Mouse (Mus musculus) urinary bladder, adult 2 months (tissue): ENCODE measurements around the gene Abca1. TPM values are rescaled to one million over a fixed set of nuclear protein-coding genes. Genes with fewer than 3 reads are reported as not detected.

Source experiments
- DNase-seq: peaks from one replicate; pipeline ENCODE4 v3.0.0; 2022; ENCODE audit warnings: low spot score
- polyA plus RNA-seq: library from polyadenylated mRNA; depleted of rRNA; stranded (reverse); fragments of >200 nt; gene quantifications from 2 replicates; pipeline ENCODE4 v1.2.3, GENCODE M21; 2012; rRNA removed

Gene Abca1
- 26.4 and 36.1 TPM in 2 replicates for polyA plus RNA-seq

DNA sequence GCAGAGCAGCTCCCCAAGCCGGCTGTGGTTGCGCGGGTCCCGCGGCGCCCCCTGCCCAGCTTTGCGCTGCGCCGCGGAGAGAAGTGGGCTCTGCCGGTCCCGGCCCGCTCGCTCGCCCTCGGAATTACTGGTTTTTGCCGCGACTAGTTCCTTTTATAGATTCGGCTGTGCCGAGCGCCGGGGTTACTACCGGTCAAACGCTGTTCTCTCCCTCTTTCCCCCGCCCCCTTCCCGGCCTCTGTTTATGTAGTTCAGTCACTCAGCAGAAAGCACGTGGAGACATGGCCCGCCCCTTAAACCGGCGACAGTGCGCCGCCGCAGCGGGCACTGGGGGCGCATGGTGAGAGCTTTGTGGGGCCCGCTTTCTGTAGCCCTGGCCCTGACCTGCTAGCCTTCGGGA lies at the start of gene Abca1:
Gene Abca1, minus strand, starts transcription at position 129 of the 400 bp plus-strand sequence.
- DNase-seq, result peak; percentile 86

DNA sequence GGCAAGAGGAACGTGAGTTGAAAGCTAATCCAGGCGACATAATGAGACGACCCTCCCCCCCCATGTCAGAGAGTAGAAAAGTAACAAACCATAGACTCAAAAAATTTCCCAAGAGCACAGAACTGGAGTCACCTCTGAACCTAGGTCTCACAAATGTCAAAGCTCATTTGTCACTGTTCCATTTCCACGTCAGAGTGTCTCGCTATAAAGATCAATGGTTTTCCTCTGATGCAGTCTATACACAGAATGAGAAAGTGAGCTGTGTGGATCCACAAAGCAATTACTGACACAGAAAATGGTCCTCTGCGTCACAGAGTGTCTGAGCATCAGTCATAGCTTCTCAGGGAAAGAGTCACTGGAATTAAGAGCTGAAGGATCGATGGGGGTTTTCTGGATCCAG lies 44.8 kb upstream of the Abca1 start:
- DNase-seq, result no peak

DNA sequence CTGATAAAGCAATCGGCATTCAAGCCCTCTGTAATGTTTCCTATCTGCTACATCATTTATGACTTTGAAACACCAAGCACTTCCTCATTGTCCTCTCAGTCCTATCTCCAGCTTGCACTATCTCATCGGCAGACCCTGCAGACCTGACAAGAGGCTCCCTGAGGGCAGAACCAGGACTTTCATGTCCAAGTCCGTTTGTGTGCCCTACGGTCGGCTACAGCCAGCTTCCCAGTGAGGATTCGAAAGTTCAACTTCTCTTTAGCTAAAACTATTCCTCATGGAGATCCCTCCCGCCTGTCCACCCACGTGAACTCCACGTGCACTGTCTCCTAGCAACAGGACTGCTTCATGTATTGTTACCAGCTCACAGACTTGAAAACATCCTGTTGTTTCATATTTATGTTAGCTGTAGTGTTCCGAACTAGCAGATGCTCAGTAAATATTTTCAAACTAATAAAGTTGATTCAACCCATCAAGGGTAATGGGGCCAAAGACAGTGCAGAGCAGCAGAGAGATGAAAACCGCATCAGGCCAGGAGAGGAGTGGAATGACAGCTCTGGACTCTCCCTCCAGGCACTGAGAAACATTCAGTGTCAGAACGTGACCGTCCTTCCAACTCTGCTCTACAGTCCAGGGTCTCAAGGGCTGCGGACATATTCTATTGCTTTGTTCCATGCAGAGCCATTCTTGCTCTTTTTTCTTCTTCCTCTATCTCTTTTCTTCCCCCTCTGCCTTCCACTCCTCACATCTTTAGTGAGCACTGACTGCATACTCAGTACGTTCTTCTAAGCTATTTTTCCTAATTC lies 44.1 kb upstream of the Abca1 start:
- DNase-seq, result no peak

DNA sequence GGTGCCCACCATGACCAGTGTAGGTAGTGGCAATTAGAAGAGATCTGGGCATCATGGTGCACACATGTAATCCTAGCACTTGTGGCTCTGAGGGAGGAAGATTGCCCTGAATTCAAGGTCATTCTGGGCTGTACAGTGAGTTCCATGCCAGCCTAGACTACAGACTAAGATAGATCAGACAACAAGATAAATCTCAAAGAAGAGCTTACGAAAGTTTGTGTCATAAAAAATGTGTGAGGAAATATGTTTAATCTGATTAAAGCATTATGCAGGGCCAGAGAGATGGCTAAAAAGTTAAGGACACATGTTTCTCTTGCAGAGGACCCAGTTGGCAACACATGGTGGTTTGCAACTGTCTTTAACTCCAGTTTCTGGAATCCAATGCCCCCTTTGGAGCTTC lies 40.6 kb upstream of the Abca1 start:
- DNase-seq, result no peak

DNA sequence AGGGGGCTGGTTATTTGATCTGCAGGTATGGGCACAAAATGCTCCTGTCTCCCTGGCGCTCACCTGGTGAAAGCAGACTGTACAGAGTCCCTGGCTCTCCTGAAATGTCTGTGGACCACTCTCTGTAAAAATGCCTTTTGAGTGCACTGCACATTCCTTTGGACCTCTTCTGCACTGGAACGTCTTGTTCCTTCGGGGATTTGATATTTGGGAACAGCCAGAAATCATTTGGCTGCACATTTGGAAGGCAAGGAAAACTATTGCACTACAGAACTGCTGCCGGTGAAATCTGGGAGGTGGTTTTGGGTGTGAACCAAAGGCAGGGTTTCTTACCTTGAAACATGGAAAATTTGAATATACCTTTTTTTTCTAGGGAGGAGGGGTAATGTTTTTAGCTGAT lies 38.1 kb upstream of the Abca1 start:
- DNase-seq, result no peak

DNA sequence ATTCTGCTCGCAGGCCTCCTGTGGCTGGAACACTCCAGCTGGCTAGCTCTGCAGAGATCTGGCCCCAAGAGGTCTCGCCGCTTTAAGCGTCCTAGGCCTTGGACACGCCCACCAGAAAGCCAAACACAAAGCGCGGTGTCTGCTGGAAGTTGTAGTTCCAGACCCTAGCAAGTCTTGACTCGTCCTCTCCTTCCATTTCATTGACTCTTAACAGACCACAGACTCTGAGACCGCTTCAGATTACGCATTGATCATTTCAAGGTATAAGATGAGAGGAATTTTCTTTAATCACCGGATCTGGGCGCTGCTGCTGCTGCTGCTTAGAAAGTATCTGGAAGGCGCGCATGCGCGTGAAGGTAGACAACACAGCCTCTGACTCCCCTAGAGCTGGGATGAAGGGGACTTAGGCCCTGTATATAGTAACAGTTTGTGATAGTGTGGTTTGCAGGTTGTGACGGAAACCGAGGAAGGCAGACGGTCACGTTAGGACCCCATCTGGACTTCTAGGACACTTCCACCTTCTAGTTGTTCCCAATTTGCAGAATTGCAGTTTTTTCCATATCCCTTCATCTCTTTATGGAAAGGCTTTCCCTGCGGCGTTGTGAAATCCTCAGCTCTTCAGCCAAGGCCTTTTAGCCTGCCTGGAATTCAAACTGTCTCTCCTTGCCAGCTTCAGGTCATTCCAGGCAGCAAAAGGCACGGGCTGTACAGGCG lies 36.5 kb upstream of the Abca1 start:
- peak; percentile 54 for DNase-seq

DNA sequence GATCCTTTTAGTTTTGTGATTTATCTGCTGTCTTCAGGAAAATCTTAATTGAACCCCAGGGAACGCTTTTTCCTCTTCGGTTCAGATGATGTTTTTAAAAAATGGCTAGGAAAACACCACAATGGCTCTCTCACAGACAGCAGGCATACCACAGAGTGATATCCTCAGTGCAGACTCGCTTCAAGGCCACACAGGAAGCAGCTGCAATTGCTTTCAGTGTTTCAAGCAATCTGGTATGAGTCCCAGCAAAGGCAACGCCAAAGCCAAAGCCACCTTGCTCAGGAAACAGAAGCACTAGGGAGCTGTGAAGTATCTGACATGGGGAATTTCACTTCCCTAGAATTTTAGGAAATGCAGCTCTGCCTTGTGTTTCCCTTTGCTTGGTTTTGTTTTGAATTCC lies 27.4 kb upstream of the Abca1 start:
- DNase-seq, result no peak

DNA sequence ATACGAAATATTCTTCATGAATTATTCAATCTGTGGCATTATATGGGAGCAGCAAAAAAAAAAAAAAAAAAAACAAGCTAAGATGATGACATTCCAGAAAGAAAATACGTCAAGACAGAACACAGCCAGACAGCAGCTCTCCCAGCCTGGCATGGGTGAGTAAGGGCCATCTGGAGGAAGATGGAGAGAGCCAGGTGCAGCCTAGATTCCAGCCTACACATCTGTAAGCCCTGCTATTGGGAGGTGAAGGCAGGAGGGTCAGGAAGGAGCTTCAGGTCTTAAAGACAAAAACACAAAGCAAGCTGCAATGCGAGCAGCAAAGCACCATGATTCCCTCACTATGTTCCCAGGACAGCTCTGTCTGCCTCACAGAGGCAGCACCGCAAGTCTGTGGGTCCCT lies 26.9 kb upstream of the Abca1 start:
- DNase-seq, result no peak

DNA sequence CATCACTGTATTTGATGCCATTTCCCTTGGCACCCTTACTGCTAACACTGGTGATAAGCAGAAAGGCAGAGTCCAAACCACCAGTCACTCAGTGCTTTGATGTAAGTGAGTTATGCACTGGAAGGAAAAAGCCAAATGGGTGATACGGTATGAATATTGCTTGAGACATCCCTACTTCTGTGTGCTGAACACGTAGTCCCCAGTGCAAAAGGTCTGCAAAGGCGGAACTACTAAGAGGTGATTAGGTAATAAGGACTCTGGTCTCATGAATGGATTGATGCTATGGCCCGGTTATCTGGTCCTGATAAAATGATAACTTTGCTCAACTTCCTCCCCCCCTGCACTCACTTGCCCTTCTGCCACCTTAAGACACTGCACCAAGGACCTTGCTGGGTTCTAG lies 26.4 kb upstream of the Abca1 start:
- no peak for DNase-seq

DNA sequence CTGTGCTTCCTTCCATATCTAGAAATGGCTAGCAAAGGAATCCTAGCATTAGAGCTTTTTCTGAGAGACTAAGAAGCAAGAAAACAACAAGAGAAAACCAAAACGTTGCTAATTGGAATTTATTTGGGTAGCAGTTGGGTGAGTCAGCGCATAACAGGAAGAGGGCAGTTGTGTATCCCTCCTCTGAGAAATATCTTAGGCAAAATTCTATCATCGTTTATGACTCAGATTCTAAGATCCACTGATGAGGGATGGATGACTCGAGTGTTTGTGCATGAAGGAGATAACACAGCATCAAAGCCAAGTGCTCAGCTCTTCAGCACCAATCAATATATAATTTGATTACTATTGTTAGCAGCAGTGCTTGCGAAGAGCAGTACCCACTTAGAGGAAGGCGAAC lies 21.8 kb upstream of the Abca1 start:
- DNase-seq, result no peak

DNA sequence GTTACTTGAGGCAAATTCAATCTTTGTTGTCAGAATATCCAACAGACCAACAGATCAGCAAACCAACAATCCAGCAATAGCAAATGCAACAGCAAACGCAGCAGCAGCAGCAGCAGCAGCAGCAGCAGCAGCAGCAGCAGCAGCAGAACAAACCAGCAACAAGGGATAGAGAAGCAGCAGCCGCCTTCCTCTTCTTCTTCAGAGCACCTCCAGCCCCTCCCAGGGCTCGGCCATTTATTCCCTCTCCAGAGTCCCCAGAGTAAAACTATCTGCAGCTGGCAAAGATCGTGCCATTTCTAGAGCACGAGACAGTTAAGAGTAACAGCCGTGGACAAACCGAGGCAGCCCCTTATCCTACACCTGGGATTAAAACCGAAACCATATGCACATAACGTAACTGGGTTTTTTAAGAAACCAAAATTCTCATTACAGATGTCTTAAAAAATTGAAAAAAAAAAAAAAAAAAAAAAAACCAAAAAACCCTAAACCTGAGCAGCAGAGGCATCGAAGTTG lies 19.7 kb upstream of the Abca1 start:
- no peak for DNase-seq

DNA sequence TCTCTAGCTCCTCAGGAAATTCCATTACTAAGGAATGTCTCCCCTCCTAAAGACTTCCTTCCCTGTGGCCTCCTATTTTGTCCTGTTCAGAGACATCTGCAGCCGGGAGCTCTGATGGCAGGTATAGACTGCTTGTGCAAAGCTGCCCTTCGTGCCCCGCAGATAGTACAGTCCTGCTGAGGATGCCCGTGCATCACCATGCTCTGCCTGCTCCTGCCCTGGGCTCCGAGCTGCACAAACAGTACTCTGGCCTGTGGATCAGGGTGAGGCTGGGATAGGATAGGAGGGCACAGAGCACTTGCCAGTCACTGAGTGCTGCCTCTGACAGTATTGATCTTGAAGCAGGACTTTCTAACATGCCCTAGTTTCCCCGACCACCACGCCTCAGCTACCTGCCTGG lies 18.8 kb upstream of the Abca1 start:
- DNase-seq, result no peak

DNA sequence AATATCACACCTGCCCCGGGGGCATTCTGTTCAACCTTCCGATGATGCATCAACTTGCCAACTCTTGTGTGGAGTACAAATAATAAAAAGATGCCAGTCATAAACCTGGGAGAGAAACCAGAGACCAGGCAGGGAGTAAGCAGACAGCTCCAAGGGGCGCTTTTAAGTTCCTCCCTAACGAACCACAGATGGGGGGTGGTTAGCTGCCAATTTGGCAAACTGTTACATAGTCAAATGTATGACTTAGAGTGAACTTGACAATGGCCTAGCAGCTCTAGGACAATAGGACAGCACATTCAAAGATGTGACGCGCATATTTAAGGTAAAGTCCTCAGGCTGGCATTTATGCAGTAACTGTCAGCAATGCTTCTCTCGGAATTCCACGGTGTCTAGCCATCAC lies 18.0 kb upstream of the Abca1 start:
- DNase-seq, result no peak

DNA sequence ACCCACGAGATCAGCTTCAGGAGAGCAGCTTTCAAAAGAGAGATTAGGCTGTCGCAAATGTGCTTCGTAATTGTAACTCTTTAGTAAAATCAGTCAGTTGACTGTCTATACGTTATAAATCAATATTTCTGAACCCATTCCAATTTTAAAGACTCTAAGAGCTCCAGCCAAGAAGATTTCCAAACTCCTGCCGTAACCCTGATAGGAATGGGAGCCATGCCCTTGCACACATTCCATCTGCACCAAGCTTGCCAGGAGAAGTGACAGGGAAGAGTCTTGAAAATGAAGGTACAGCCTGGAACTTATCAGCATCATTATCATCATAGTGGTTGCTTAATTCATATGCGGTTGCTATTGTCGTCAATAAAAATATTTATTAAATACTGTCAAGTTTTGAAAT lies 15.2 kb upstream of the Abca1 start:
- DNase-seq, result no peak

DNA sequence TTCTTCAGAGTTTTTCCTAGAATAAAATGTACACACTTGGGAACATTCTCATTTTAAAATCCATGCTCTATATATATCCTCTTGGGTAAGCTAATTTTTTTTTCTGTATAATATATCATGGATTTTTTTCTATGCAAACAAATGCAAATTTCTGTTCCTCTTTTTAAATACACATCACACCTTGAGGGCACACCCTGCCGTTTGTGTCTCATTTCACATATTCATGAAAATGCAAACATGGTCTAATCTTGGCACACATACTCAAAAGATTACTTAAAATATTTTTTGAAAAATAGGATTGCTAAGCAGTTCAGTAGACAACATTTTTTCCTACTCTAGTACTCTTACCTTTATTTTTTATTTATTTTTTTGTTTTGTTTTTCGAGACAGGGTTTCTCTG lies 10.7 kb upstream of the Abca1 start:
- no peak for DNase-seq

DNA sequence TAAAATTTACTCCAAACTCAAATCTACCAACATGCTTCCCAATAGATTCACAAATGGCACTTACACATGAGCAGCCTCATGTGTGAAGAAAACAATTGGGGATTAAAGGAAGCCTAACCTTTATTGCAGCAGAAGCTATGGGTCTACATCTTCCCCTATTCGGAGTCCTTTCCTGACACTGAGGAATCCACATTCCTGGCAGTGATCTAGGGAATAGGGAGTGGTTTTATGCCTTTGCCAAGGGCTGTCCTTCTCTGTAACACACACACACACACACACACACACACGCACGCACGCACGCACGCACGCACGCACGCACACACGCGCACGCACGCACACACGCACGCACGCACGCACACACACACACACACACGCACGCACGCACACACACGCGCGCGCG lies 5.5 kb upstream of the Abca1 start:
- DNase-seq, result no peak

DNA sequence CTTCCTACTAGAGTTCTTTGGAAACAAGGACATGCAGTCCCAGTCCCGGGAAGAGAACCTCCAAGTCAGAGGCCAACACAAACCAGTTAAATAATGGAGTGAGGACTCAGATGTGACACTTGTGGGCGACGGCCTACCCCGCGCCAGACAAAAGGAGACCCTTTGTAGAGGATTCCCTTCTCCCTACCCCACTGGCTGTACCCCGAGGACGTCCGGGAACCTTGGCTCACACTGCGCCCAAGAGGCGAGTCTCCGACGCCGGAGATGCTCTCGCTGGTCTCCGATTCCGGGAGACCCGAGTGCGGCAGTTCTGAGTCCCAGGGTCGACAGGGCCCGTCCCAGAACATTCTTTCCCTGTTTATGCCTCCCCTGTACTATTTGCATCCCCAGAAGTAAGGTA lies 519 bp downstream of the Abca1 start:
- peak; percentile 36 for DNase-seq

DNA sequence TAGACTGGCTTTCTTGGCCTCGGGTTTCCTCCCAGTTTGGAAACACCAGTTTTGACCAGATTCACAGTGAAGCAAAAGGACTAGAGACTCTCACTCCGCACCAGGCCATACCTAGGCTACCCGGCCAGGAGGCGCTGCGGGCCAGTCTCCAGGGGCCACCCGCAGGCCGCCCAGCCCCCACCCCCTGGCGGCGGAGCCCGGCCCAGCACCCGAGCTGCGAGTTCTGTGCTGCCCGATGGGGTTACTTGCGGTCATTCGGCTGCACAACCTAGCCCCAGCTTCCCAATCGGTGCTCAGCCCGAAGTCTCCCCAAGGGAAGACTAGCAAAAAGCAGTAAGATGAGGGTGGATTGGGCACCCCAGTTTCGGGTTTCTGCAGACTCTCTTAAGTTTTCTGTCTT lies 1.1 kb downstream of the Abca1 start:
- peak; percentile 91 for DNase-seq

DNA sequence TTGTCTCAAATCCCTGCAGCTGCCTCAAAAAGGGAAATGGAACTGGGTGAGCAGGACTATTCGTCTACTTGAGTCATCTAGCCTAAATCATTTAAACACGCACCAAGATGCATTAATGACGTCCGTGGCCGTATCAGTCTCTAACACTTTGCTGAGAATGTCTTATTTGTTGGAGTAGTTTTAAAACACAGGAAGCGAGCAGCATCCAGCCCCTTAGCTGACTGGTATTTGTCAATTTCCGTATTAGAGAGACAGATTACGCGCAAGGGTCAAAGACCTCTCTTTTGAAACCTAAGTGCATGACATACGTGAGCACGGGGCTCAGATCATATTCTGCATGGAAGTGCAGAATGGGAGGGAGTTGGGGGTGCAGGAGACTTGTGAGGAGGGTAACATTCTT lies 4.2 kb downstream of the Abca1 start:
- no peak for DNase-seq

DNA sequence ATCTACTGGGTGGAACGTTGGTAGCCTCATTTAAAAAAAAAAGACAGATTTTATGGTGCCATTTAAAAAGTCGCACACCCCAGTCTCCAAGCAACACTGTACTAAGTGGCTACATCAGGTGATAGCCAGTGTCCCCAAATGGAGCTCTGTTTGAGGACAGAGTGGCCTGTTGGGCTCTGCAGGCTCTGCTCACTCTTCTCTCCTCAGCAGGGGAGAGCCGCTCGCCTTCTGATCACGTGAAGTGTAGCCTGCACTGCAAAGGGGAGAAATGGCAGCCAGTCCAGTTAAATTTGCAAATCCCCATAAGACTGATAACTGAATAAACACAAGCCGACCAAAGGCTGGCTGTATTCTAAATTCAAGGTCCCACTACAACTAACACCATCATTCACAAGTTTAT lies 6.0 kb downstream of the Abca1 start:
- no peak for DNase-seq

DNA sequence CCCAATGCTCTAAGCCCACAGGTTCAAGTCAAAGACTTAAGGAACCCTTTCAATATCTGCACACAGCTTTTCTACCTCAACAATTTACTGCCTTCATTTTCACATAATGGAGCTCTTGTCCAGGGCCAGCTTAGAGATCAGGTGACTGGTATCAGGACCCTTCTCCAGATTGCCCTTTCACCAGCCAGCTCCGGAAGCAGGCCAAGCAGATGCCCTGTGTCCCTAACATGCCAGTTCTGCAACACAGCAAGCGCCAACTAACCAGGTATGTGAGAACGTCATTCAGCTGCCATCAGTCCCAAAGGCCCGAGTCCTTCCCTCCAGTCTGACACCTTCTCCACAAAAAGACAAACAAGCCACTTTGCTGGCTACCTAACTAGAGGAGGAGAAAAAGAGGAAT lies 6.6 kb downstream of the Abca1 start:
- DNase-seq, result no peak

DNA sequence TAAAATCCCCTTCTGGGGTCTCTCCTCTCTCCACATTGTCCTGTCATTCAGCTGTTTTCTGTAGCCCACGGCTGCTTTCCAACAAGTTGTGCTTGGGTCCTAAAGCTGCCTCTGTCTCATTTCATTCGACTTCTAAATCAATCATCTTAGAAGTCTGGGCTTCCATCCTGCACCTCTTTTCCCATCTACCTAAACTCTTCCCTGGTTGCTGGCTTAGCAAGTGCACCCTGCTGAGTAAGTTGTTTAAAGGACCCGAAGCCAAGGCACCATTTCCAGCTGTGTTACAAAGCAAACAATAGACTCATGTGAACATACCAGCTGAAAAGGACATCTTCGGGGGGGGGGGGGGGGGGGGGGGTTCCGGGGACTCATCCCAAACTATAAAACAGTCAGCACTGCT lies 7.0 kb downstream of the Abca1 start:
- no peak for DNase-seq

DNA sequence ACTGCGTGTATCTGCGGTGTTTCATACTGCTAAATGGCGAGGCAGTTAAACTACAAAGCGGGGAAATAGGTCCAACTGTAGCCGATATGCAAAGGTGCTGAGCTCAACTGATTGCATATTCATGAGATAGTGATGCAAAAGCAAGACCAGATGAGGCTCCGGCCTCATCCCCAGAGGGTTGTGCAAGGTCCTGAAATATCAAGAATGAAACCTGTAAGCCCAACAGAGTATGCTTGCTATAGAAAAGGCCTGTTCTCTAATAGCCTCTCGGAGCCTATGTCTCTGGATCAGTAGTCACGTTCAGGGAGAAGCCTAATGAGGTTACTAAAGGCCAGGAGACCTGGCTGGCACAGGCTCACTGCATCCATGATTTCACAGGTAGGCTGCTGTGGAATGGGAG lies 9.2 kb downstream of the Abca1 start:
- no peak for DNase-seq
